Mouse (Mus musculus) bone marrow macrophage, adult 2 months (primary cell): ENCODE measurements around the gene Bex1.

Source experiments
- CTCF ChIP-seq: IDR thresholded peaks from 2 replicates; pipeline ENCODE4 v1.5.1; 2012; ENCODE audit warnings: low read depth, mild to moderate bottlenecking, low read length, moderate library complexity
- POLR2A ChIP-seq: IDR thresholded peaks from 2 replicates; pipeline ENCODE4 v1.6.1; 2012; ENCODE audit warnings: mild to moderate bottlenecking, low read depth, low read length, borderline replicate concordance

DNA sequence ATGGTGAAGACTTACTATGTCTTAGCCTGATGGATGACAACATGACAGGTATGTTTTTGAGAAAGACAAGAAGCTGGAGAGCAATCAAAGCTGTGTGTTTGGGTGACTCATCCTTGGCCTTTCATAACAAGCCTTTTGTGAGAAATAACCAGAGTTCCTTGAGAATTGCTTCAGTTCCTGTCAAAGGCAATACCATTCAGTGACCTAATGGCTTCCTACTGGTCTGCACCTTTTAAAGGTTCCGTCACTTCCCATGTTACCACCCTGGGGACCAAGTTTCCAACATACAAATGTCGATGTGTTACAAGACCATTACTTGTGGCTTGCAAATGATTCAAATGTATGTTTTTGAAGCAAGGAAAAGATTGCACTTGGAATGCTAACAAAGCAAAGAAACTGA is 27.9 kb upstream of the Bex1 start:
- TF ChIP-seq CTCF (no peak), POLR2A (no peak)
